Mouse (Mus musculus): ENCODE data around the gene Ankrd63. TPM values are rescaled to one million over a fixed set of nuclear protein-coding genes. Genes with fewer than 3 reads are reported as not detected.

Gene Ankrd63
- polyA plus RNA-seq, 1 experiment from 2014 or later: not detected

DNA sequence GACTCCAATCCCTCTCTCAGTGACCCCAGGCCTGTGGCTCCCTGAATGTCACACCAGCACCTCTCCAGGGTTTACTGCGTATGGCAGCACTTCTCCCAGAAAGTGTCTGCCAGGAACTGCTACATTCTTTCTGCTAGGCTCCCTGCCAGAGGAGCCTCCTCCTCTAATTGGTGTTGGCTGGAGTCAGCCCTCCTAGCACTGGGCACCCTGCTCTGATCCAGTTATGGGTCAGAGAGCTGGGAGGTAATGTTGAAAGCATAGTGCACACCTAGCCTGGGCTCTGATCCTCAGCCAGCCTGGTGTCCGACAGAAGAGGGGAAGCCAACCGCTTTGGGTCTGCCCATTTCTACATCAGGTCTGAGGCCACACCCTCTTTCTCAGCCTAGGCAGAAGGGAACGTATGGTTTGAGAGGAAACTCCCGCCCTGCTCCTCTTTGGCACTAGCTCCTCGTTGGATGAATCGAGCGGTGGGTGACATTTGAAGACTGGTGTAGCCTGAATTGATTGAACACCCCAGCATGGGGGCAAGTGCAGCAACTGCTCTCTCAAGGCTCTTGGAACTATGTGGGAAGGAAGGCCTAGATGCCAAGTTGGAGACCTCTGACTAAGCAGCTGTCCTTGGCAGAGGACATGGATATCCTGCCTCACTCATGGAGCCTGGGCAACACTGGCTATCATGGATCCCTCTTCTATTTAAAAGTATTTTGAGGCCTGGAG is 21.1 kb downstream of the Ankrd63 start:
- Histone ChIP-seq H3K4me2 (replicated peaks) (no peak overlapping the region), H3K4me3 (no peak overlapping the region), H3K27ac (no peak overlapping the region), H3K9me3 (no peaks in the 10 kb centered on the region), H3K27me3 (peaks cover 25% of the 10 kb centered on the region), H3K36me3 (no peaks in the 10 kb centered on the region), H3K4me1 (peaks cover under 1% of the 10 kb centered on the region), H3K9ac (no peak overlapping the region)
- 59% methylated on average over 8 of the region's 8 CpGs for WGBS
- no peak for ATAC-seq (ENCODE audit: insufficient number of reproducible peaks, insufficient read depth, low FRiP score, low TSS enrichment)

DNA sequence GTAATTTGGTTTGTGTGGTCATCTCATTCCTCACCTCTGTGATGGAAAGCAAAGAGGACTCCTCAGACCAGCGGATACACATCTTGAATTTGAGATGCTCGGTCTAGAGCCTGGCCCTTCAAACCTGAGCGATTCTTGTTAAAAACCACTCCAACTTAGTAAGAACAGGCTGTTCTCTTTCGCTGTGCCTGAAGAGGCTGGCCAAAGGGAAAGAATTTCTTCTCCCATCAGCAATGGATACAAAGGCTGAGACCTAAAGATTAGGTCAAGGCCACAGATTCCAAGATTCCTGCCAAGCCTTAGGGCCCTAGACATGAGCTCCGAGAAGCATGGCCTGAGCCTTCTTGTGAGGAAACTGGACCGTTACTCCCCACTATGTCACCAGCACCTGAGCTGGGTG is 22.8 kb downstream of the Ankrd63 start:
- Histone ChIP-seq H3K27me3 (peaks cover 42% of the 10 kb centered on the region), H3K4me1 (peaks cover 12% of the 10 kb centered on the region), H3K36me3 (no peaks in the 10 kb centered on the region), H3K9ac (no peak overlapping the region), H3K4me2 (replicated peaks) (no peak overlapping the region), H3K27ac (no peak overlapping the region), H3K4me3 (no peak overlapping the region), H3K9me3 (no peaks in the 10 kb centered on the region)
- WGBS: 92% methylated on average over 6 of the region's 6 CpGs
- no peak for ATAC-seq (ENCODE audit: insufficient number of reproducible peaks, insufficient read depth, low FRiP score, low TSS enrichment)

DNA sequence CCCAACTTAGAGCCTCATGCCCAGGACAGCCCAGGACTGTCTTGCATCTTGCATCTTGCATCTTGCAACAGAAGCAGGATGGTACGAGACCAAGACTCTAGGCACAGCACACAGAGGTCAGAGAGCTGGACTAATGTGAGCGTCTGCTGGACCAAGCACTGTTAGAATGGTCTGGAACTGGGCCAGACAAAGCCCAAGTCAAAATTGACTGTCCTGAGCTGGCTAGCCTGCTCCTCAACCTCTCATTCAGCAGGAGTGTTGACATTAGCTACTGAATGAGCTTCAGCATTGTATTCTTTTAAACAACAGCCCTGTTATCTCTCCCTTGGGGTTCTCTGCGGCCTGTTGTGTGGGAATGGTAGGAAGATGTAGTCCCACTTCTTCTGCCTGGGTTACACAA is 24.2 kb downstream of the Ankrd63 start:
- H3K4me3 ChIP-seq: no peak overlapping the region
- no peak overlapping the region for H3K9ac ChIP-seq
- WGBS: 80% methylated on average over 3 of the region's 3 CpGs
- no peaks in the 10 kb centered on the region for H3K9me3 ChIP-seq
- H3K36me3 ChIP-seq: no peaks in the 10 kb centered on the region
- no peak overlapping the region for H3K4me2 ChIP-seq (replicated peaks)
- peaks cover 55% of the 10 kb centered on the region for H3K27me3 ChIP-seq
- no peak overlapping the region for H3K27ac ChIP-seq
- H3K4me1 ChIP-seq: peaks cover 12% of the 10 kb centered on the region
- ATAC-seq (ENCODE audit: insufficient number of reproducible peaks, insufficient read depth, low FRiP score, low TSS enrichment): no peak

DNA sequence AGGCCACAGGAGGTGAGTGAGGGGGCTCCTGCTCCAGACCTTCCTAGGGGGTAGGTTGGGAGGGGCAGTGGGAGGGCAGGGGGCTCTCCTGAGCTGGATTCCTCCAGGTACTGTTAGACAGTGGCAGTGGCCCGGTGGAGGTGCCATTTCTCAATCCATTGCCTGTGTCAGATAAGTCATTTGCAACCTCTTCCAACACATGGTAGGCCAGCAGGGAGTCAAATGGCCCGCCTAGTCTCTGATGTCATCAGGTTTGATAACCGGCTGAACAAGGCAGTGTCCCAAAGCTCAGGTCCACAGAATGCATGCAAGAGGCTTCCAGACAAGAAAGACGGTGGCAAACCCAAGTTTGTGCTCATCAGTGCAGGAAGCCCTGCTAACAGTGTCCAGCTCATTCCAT is 25.9 kb downstream of the Ankrd63 start:
- Histone ChIP-seq H3K36me3 (no peaks in the 10 kb centered on the region), H3K9me3 (no peaks in the 10 kb centered on the region), H3K27me3 (peaks cover 70% of the 10 kb centered on the region), H3K4me1 (peaks cover 12% of the 10 kb centered on the region), H3K9ac (peak overlapping the region; percentile 48; the same call in 1 of the 2 replicates), H3K4me2 (replicated peaks) (peak overlapping the region; percentile 94), H3K27ac (no peak overlapping the region), H3K4me3 (peak overlapping the region; percentile 49)
- 14% methylated on average over 4 of the region's 4 CpGs for WGBS
- no peak for ATAC-seq (ENCODE audit: insufficient number of reproducible peaks, insufficient read depth, low FRiP score, low TSS enrichment)

DNA sequence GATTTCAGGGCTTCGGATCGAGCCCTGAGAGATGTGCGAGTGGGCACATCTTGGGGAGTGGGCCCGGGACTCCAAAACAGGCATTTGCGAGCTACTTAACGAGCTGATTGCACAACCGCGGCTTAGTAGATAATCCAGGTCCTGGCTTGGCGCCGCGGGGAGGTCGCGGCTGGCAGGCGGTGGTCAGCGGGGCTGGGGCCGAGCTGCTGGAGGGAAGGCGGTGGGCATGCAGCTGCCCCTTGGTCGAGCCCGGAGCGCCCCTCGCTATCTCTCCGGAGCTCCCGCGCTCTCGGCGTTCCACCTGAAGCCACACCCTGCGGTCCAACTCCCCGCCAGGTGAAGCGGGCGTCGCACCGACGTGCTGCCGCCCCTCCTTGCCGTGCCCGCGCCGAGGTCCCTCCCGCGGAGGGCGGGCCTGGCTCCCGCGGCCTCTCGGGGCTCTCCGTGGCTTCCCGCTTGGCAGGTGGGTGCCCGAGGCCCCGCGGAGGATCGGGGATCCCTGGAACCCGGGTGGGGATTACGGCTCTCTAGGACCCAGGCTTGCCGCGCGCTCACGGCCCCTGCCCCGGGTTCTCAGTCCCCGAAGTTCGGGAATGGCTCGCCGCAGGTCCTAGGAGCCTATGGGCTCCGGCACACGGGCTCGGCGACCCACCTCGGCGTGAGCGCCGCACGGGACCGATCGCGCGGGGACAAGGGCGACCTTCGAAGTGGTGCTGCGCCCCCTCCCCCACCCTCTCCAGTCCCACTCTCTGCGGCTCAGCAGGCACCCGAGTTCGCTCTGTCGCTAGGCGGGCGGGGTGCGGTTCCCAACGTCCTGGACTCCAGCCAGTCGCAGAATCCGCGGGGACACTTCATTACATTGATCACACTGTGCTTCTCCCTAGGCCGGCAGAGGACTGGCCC is 26.7 kb downstream of the Ankrd63 start:
- Histone ChIP-seq H3K36me3 (no peaks in the 10 kb centered on the region), H3K4me3 (peak overlapping the region; percentile 49), H3K4me2 (replicated peaks) (peak overlapping the region; percentile 94), H3K27me3 (peaks cover 76% of the 10 kb centered on the region), H3K9me3 (no peaks in the 10 kb centered on the region), H3K27ac (no peak overlapping the region), H3K9ac (peak overlapping the region; percentile 48), H3K4me1 (peaks cover 12% of the 10 kb centered on the region)
- 0 out of 2 replicates have a peak, but pooled peaks have one; percentile 13 for ATAC-seq (ENCODE audit: insufficient number of reproducible peaks, insufficient read depth, low FRiP score, low TSS enrichment)
- WGBS: under 1% methylated on average over 89 of the region's 89 CpGs

DNA sequence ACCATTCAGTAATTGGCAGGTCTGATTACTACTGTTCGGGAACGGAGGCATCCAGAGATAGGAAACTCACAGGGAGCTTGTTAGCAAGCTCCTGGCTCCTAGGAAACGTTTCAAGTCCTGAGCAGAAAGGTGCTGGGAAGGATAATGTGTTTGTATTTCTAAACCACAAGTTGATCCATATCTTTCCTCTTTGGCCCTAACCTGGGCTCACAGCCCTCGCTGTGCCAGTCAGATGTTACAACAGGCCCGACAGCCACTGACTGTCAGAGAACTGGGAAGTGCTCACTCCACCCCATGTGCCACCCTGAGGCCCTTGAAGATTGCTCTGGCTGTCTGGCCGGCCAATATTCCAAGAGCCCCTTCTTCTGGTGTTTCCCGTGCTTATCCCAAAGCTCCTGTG is 29.3 kb downstream of the Ankrd63 start:
- Histone ChIP-seq H3K36me3 (no peaks in the 10 kb centered on the region), H3K9me3 (no peaks in the 10 kb centered on the region), H3K27me3 (peaks cover 86% of the 10 kb centered on the region), H3K27ac (no peak overlapping the region), H3K4me1 (peaks cover 12% of the 10 kb centered on the region), H3K4me3 (no peak overlapping the region), H3K4me2 (replicated peaks) (no peak overlapping the region), H3K9ac (no peak overlapping the region)
- 17% methylated on average over 7 of the region's 7 CpGs for WGBS
- ATAC-seq (ENCODE audit: insufficient number of reproducible peaks, insufficient read depth, low FRiP score, low TSS enrichment): no peak

DNA sequence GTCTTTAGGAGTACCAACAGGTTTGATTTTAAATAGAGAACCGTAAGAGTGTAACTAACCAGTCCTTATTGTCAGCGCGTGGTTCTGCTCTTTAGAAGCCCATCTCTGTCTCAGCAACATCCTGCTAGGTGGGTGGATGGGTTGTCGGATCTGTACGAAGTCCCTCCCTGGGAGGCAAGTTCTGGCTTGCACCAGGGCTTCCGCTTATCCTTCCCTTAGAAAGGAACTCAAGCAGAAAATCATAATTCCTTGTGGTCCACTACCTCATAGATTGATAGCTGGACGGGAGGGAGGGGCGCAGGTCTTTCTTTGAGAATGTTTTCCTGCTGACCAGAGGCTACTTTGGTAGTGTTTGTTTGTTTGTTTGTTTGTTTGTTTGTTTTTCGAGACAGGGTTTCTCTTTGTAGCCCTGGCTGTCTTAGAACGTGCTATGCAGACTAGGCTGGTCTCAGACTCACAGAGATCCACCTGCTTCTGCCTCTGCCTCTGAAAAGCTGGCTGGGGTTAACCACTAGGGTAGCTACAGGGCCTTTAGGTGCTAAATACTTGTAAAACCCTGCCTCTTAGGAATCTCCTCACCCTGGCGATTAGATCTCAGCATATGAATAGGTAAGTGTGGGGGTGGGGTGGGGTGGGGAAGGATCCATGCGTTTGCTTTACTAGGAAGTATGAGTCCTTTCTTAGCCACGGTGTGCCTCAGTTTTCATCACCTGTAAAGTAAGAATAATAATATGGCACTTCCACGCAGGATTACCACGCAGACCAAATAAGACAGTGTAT is 29.9 kb downstream of the Ankrd63 start:
- Histone ChIP-seq H3K27ac (no peak overlapping the region), H3K36me3 (no peaks in the 10 kb centered on the region), H3K27me3 (peaks cover 79% of the 10 kb centered on the region), H3K9ac (no peak overlapping the region), H3K9me3 (no peaks in the 10 kb centered on the region), H3K4me1 (peaks cover 12% of the 10 kb centered on the region), H3K4me2 (replicated peaks) (no peak overlapping the region), H3K4me3 (no peak overlapping the region)
- ATAC-seq (ENCODE audit: insufficient number of reproducible peaks, insufficient read depth, low FRiP score, low TSS enrichment): no peak
- WGBS: 25% methylated on average over 15 of the region's 15 CpGs

DNA sequence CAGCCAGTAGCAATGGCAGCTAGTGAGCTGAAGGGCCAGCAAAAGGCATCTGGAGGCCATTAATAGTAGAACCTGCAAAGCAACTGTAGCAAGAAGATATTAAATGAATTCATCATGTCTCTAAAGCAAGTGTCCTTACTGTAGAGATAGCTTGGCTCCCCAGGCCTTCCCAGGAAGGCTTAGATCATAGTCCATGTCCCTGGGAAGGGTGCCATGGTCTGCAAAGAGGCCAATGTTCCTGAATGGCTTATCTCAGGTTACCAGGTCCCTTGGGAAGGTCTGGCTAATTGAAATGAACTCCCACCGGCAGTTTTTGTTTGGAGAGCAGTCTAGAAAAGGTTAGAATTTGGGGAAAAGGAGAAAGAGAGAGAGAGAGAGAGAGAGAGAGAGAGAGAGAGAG is 32.0 kb downstream of the Ankrd63 start:
- WGBS: 37% methylated on average over 1 of the region's 1 CpGs
- H3K36me3 ChIP-seq: no peaks in the 10 kb centered on the region
- peaks cover 2% of the 10 kb centered on the region; the same call in 1 of the 2 replicates for H3K4me1 ChIP-seq
- no peak overlapping the region for H3K27ac ChIP-seq
- H3K9ac ChIP-seq: no peak overlapping the region
- H3K4me3 ChIP-seq: no peak overlapping the region
- no peaks in the 10 kb centered on the region for H3K9me3 ChIP-seq
- peaks cover 60% of the 10 kb centered on the region for H3K27me3 ChIP-seq
- H3K4me2 ChIP-seq (replicated peaks): no peak overlapping the region
- no peak for ATAC-seq (ENCODE audit: insufficient number of reproducible peaks, insufficient read depth, low FRiP score, low TSS enrichment)

DNA sequence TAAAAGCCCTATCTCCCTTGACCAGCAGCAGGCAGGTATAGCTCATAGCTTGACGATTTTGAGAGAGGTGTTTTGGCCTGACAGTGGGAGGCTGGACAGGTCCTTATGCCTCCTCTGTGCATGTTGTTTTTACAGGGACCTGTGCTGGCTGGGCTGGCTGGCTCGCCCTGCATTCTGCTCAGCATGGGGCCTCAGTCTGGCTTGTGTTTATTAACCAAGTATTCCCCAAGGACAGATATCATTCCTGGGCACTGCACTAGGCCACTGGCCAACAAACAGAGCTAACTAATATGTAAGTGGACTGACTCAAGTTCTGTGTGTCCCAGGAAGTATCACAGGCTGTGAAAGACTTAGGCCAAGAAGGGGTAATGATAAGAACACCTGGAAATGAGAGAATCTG is 34.0 kb downstream of the Ankrd63 start:
- no peaks in the 10 kb centered on the region for H3K36me3 ChIP-seq
- no peak overlapping the region for H3K9ac ChIP-seq
- peaks cover 47% of the 10 kb centered on the region for H3K27me3 ChIP-seq
- H3K4me2 ChIP-seq (replicated peaks): no peak overlapping the region
- no peak overlapping the region for H3K27ac ChIP-seq
- no peak overlapping the region for H3K4me3 ChIP-seq
- H3K9me3 ChIP-seq: no peaks in the 10 kb centered on the region
- 36% methylated on average over 2 of the region's 2 CpGs for WGBS
- no peak for ATAC-seq (ENCODE audit: insufficient number of reproducible peaks, insufficient read depth, low FRiP score, low TSS enrichment)
- no peaks in the 10 kb centered on the region for H3K4me1 ChIP-seq

DNA sequence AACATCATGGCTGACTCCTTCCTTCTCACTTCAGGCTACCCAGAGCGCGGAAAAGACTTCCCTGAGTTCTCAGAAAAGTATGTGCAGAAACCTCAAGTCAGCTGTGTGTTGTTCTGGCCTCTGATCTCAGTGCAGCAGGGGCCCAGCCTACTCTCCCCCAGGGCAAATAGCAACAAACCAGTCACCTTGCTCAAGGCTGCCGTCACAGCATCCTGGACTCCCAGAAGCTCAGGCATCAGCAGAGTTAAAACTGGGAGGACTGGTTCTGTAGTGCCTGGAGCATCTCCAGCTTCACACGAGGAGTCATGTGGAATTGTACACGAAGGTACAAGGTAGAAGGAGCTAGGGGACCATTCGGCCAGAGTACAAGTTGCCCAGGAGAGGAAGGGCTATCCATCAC is 34.5 kb downstream of the Ankrd63 start:
- Histone ChIP-seq H3K36me3 (no peaks in the 10 kb centered on the region), H3K4me2 (replicated peaks) (no peak overlapping the region), H3K27ac (no peak overlapping the region), H3K9ac (no peak overlapping the region), H3K4me3 (no peak overlapping the region), H3K27me3 (peaks cover 44% of the 10 kb centered on the region), H3K9me3 (no peaks in the 10 kb centered on the region), H3K4me1 (no peaks in the 10 kb centered on the region)
- 40% methylated on average over 6 of the region's 6 CpGs for WGBS
- ATAC-seq (ENCODE audit: insufficient number of reproducible peaks, insufficient read depth, low FRiP score, low TSS enrichment): no peak

- WGBS: 67% methylated on average over 5 of the region's 5 CpGs
- no peaks in the 10 kb centered on the region for H3K36me3 ChIP-seq
- ATAC-seq (ENCODE audit: insufficient number of reproducible peaks, insufficient read depth, low FRiP score, low TSS enrichment): no peak
- H3K9ac ChIP-seq: no peak overlapping the region
- no peak overlapping the region for H3K27ac ChIP-seq
- H3K4me1 ChIP-seq: peaks cover 15% of the 10 kb centered on the region
- H3K9me3 ChIP-seq: no peaks in the 10 kb centered on the region
- no peak overlapping the region for H3K4me3 ChIP-seq
- no peak overlapping the region for H3K4me2 ChIP-seq (replicated peaks)
- peaks cover 40% of the 10 kb centered on the region for H3K27me3 ChIP-seq
Measured at GRCm38 (mm10) chr2:118667181-118667580, 36.6 kb downstream of the Ankrd63 start.
